Mouse (Mus musculus) heart, embryonic 12.5 days (tissue): ENCODE results near the gene Ntn3. TPM values are rescaled to one million over a fixed set of nuclear protein-coding genes. Genes with fewer than 3 reads are reported as not detected.

Source experiments
- ATAC-seq: fragments of 200-750 bp; cut with Nextera tagmentation; 2 replicates; pipeline ENCODE4 v1.8.0; 2017; ENCODE audit warnings: moderate TSS enrichment, moderate library complexity; ENCODE audit not compliant: insufficient number of reproducible peaks, low FRiP score
- H3K27ac ChIP-seq: fragments of 300-500 bp; sonication (generic); 2 replicates; pipeline ENCODE4 v1.5.1; 2016; ENCODE audit warnings: mild to moderate bottlenecking, moderate library complexity; ENCODE audit not compliant: poor library complexity, severe bottlenecking
- H3K27me3 ChIP-seq: fragments of 300-500 bp; sonication (generic); replicated peaks from 2 replicates; pipeline ENCODE4 v1.6.1; 2016; ENCODE audit warnings: mild to moderate bottlenecking, moderate library complexity
- H3K36me3 ChIP-seq: fragments of 300-500 bp; sonication (generic); 2 replicates; pipeline ENCODE4 v1.6.1; 2016; ENCODE audit warnings: mild to moderate bottlenecking, moderate library complexity
- H3K4me1 ChIP-seq: fragments of 300-500 bp; sonication (generic); replicated peaks from 2 replicates; pipeline ENCODE4 v1.6.1; 2016; ENCODE audit warnings: mild to moderate bottlenecking
- H3K4me2 ChIP-seq: fragments of 300-500 bp; sonication (generic); 2 replicates; pipeline ENCODE4 v1.6.1; 2016; ENCODE audit warnings: mild to moderate bottlenecking, moderate library complexity
- H3K4me3 ChIP-seq: fragments of 300-500 bp; sonication (generic); 2 replicates; pipeline ENCODE4 v1.5.1; 2016; ENCODE audit warnings: mild to moderate bottlenecking
- H3K9ac ChIP-seq: fragments of 300-500 bp; sonication (generic); 2 replicates; pipeline ENCODE4 v1.6.1; 2016; ENCODE audit warnings: mild to moderate bottlenecking, moderate library complexity
- H3K9me3 ChIP-seq: fragments of 300-500 bp; sonication (generic); replicated peaks from 2 replicates; pipeline ENCODE4 v1.6.1; 2016; ENCODE audit warnings: mild to moderate bottlenecking, moderate library complexity
- WGBS: fragments of 180-500 bp; shearing (Covaris S2); methylation state at CpG from one replicate; pipeline ENCODE4 v1.1.7; 2016; 5-methylcytosine and 5-hydroxymethylcytosine counted together
- polyA plus RNA-seq: library from polyadenylated mRNA; unstranded; fragments of >200 nt; fragmentation: Nextera tagmentation; extraction: Ambion mirVana; gene quantifications from 2 replicates; pipeline ENCODE4 v1.2.1, GENCODE M21; 2016

Gene Ntn3
- polyA plus RNA-seq, 1 experiment from 2014 or later: 2.0 TPM

GRCm38 (mm10) chr17:24201092-24201491, 8.2 kb downstream of the Ntn3 start:
- H3K9ac ChIP-seq: no peak overlapping the region
- H3K4me2 ChIP-seq: no peak overlapping the region
- H3K9me3 ChIP-seq: no peaks in the 10 kb centered on the region
- no peak overlapping the region for H3K27ac ChIP-seq
- peaks cover 65% of the 10 kb centered on the region for H3K4me1 ChIP-seq
- ATAC-seq: no peak
- H3K36me3 ChIP-seq: no peaks in the 10 kb centered on the region
- WGBS: 77% methylated on average over 4 of the region's 4 CpGs
- H3K4me3 ChIP-seq: no peak overlapping the region
- H3K27me3 ChIP-seq: no peaks in the 10 kb centered on the region

- H3K27ac ChIP-seq: no peak overlapping the region
- no peaks in the 10 kb centered on the region for H3K27me3 ChIP-seq
- no peak overlapping the region for H3K4me2 ChIP-seq
- ATAC-seq: no peak
- no peaks in the 10 kb centered on the region for H3K9me3 ChIP-seq
- no peak overlapping the region for H3K4me3 ChIP-seq
- H3K4me1 ChIP-seq: peaks cover 67% of the 10 kb centered on the region
- H3K9ac ChIP-seq: no peak overlapping the region
- WGBS: 32% methylated on average over 4 of the region's 4 CpGs
- no peaks in the 10 kb centered on the region for H3K36me3 ChIP-seq
Observed at GRCm38 (mm10) chr17:24199741-24200140, 9.6 kb downstream of the Ntn3 start.

- Histone ChIP-seq H3K4me1 (peaks cover 67% of the 10 kb centered on the region), H3K9me3 (no peaks in the 10 kb centered on the region)
Observed at GRCm38 (mm10) chr17:24199252-24199651, 10.1 kb downstream of the Ntn3 start.

GRCm38 (mm10) chr17:24197032-24197824, 12.1 kb downstream of the Ntn3 start:
- no peaks in the 10 kb centered on the region for H3K36me3 ChIP-seq
- 35% methylated on average over 15 of the region's 15 CpGs for WGBS
- H3K4me1 ChIP-seq: peaks cover 59% of the 10 kb centered on the region
- H3K4me3 ChIP-seq: no peak overlapping the region
- no peak overlapping the region for H3K4me2 ChIP-seq
- H3K27ac ChIP-seq: no peak overlapping the region
- H3K9me3 ChIP-seq: no peaks in the 10 kb centered on the region
- no peaks in the 10 kb centered on the region for H3K27me3 ChIP-seq
- peak; percentile 34 for ATAC-seq
- no peak overlapping the region for H3K9ac ChIP-seq

More at GRCm38 (mm10) chr17:24199252-24199651, 10.1 kb downstream of the Ntn3 start:
- Histone ChIP-seq H3K4me3 (no peak overlapping the region), H3K4me2 (no peak overlapping the region), H3K27me3 (no peaks in the 10 kb centered on the region), H3K9ac (no peak overlapping the region), H3K36me3 (no peaks in the 10 kb centered on the region), H3K27ac (no peak overlapping the region)
- WGBS: 77% methylated on average over 4 of the region's 4 CpGs
- ATAC-seq: no peak

- Histone ChIP-seq H3K9ac (no peak overlapping the region), H3K4me1 (peaks cover 68% of the 10 kb centered on the region), H3K27me3 (no peaks in the 10 kb centered on the region), H3K27ac (0 out of 2 replicates have a peak overlapping the region, but pooled peaks have one; percentile 13), H3K4me3 (no peak overlapping the region), H3K9me3 (no peaks in the 10 kb centered on the region), H3K36me3 (no peaks in the 10 kb centered on the region), H3K4me2 (no peak overlapping the region)
- 74% methylated on average over 2 of the region's 2 CpGs for WGBS
- ATAC-seq: no peak
Observed at GRCm38 (mm10) chr17:24195349-24195748, 14.0 kb downstream of the Ntn3 start.

- Histone ChIP-seq H3K27me3 (no peaks in the 10 kb centered on the region), H3K4me2 (no peak overlapping the region), H3K9ac (no peak overlapping the region), H3K9me3 (no peaks in the 10 kb centered on the region), H3K4me1 (peaks cover 56% of the 10 kb centered on the region), H3K4me3 (no peak overlapping the region), H3K27ac (no peak overlapping the region), H3K36me3 (peaks cover 3% of the 10 kb centered on the region; the same call in 1 of the 2 replicates)
- ATAC-seq: peak; percentile 56; the same call in 1 of the 2 replicates
- 49% methylated on average over 5 of the region's 5 CpGs for WGBS
Observed at GRCm38 (mm10) chr17:24193769-24194168, 15.6 kb downstream of the Ntn3 start.

- Histone ChIP-seq H3K4me2 (no peak overlapping the region), H3K4me3 (no peak overlapping the region), H3K36me3 (peaks cover 4% of the 10 kb centered on the region; the same call in 1 of the 2 replicates), H3K4me1 (peaks cover 56% of the 10 kb centered on the region), H3K9me3 (no peaks in the 10 kb centered on the region), H3K9ac (no peak overlapping the region), H3K27ac (no peak overlapping the region), H3K27me3 (no peaks in the 10 kb centered on the region)
- no peak for ATAC-seq
- WGBS: 83% methylated on average over 8 of the region's 8 CpGs
Observed at GRCm38 (mm10) chr17:24193268-24193667, 16.1 kb downstream of the Ntn3 start.

GRCm38 (mm10) chr17:24192848-24193247, 16.5 kb downstream of the Ntn3 start:
- Histone ChIP-seq H3K36me3 (peaks cover 7% of the 10 kb centered on the region; the same call in 1 of the 2 replicates), H3K9ac (no peak overlapping the region), H3K27me3 (no peaks in the 10 kb centered on the region), H3K4me1 (peaks cover 52% of the 10 kb centered on the region), H3K9me3 (no peaks in the 10 kb centered on the region), H3K4me2 (no peak overlapping the region), H3K4me3 (no peak overlapping the region), H3K27ac (no peak overlapping the region)
- no peak for ATAC-seq
- WGBS: 81% methylated on average over 8 of the region's 8 CpGs

GRCm38 (mm10) chr17:24191481-24191880, 17.9 kb downstream of the Ntn3 start:
- H3K27me3 ChIP-seq: no peaks in the 10 kb centered on the region
- no peak overlapping the region for H3K9ac ChIP-seq
- no peak overlapping the region for H3K4me3 ChIP-seq
- peaks cover 10% of the 10 kb centered on the region; the same call in 1 of the 2 replicates for H3K36me3 ChIP-seq
- no peak for ATAC-seq
- no peak overlapping the region for H3K27ac ChIP-seq
- H3K4me2 ChIP-seq: no peak overlapping the region
- WGBS: 74% methylated on average over 4 of the region's 4 CpGs
- peaks cover 39% of the 10 kb centered on the region for H3K4me1 ChIP-seq
- no peaks in the 10 kb centered on the region for H3K9me3 ChIP-seq

- WGBS: 81% methylated on average over 2 of the region's 2 CpGs
- Histone ChIP-seq H3K27ac (no peak overlapping the region), H3K9me3 (no peaks in the 10 kb centered on the region), H3K4me1 (peaks cover 33% of the 10 kb centered on the region), H3K4me3 (no peak overlapping the region), H3K9ac (no peak overlapping the region), H3K4me2 (no peak overlapping the region), H3K36me3 (peaks cover 11% of the 10 kb centered on the region), H3K27me3 (no peaks in the 10 kb centered on the region)
- no peak for ATAC-seq
Observed at GRCm38 (mm10) chr17:24190934-24191333, 18.4 kb downstream of the Ntn3 start.

- no peaks in the 10 kb centered on the region for H3K36me3 ChIP-seq
- WGBS: 69% methylated on average over 3 of the region's 3 CpGs
Observed at GRCm38 (mm10) chr17:24174259-24174658, 35.1 kb downstream of the Ntn3 start.

More at GRCm38 (mm10) chr17:24174259-24174658, 35.1 kb downstream of the Ntn3 start:
- Histone ChIP-seq H3K9ac (no peak overlapping the region), H3K27me3 (no peaks in the 10 kb centered on the region), H3K4me3 (no peak overlapping the region), H3K9me3 (no peaks in the 10 kb centered on the region), H3K4me1 (peaks cover 8% of the 10 kb centered on the region), H3K27ac (no peak overlapping the region), H3K4me2 (no peak overlapping the region)
- no peak for ATAC-seq
